Mouse (Mus musculus): ENCODE data around the gene Slc35f3. TPM values are rescaled to one million over a fixed set of nuclear protein-coding genes. Genes with fewer than 3 reads are reported as not detected.
"Not testable (repeated sequence)": the region's sequence is repeated elsewhere in the genome, so short reads cannot be mapped to it uniquely, and the experiment has no call there.

Gene Slc35f3
- polyA plus RNA-seq, 1 experiment from 2014 or later, result not detected

DNA sequence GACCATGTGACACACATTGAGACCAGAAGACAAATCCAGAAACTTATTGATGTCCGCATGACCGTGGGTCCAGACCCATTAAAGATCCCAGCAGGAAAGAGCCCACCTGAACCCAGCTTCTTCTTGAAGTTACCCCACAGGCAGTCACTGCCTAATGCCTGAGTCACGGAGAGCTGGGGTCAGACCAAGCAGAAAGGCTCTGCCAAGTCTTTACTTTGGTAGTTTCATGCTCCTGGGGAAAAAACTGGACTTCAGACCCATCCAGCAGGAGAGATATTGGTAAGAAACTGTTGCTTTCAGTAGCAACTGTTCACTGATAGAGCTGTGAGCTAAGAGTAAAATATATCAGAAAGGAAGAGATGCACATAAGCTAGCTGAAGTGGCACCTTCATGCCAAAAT lies 73.5 kb downstream of the Slc35f3 start:
- no peak overlapping the region for H3K27ac ChIP-seq
- WGBS (ENCODE audit: insufficient replicate concordance), result 62% methylated on average over 3 of the region's 3 CpGs
- no peaks in the 10 kb centered on the region for H3K36me3 ChIP-seq
- no peak overlapping the region for H3K4me2 ChIP-seq
- DNase-seq, result no peak
- no peak overlapping the region for H3K4me3 ChIP-seq (replicated peaks)
- no peaks in the 10 kb centered on the region for H3K27me3 ChIP-seq
- H3K9ac ChIP-seq, result no peak overlapping the region
- no peak for ATAC-seq (ENCODE audit: low read depth)
- H3K4me1 ChIP-seq (replicated peaks), result peaks cover 3% of the 10 kb centered on the region; the same call in 1 of the 2 replicates
- H3K9me3 ChIP-seq (replicated peaks), result no peaks in the 10 kb centered on the region

DNA sequence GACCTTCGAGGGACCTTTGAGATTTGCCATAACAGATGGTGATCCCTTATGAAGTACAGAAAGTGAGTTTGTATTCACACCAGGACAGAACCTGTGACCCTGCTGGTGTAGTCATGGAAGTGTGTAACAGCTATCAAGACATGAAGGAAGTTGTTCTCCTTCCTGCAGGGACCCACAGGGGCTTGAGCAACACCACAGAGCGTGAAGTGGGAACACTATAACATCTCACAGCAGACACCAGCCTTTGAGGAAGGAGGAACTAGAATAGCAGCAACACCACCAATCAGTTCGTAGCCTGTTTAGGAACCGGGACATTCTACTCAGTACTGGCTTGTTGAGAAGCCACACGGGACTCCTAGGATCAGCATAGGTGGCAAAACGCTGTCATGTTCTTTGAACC lies 81.2 kb downstream of the Slc35f3 start:
- Histone ChIP-seq H3K27ac (no peak overlapping the region), H3K4me3 (replicated peaks) (no peak overlapping the region), H3K27me3 (no peaks in the 10 kb centered on the region), H3K36me3 (no peaks in the 10 kb centered on the region), H3K4me2 (no peak overlapping the region), H3K4me1 (replicated peaks) (no peaks in the 10 kb centered on the region), H3K9ac (no peak overlapping the region), H3K9me3 (replicated peaks) (no peaks in the 10 kb centered on the region)
- ATAC-seq (ENCODE audit: low read depth), result no peak
- no peak for DNase-seq
- WGBS (ENCODE audit: insufficient replicate concordance), result 49% methylated on average over 6 of the region's 6 CpGs

DNA sequence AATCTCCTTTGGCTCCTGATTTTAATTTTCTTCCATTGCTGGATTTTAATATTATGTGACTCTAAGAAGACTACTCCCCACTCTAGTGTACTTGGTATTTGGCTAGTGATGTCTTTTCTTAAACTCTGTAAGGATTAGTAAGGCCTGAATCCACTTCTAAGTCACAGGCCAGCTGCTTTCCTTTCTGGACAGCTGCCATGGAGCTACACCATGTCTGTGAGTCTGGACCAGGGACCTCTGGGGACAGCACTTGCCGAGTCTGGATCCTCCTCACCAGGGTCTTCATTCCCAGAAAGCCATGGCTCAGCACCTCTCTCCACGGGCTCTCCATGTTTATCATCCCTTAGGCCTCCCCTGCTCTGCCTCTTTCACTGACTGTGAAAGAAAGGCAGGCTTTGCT lies 81.8 kb downstream of the Slc35f3 start:
- no peak overlapping the region for H3K4me3 ChIP-seq (replicated peaks)
- H3K9ac ChIP-seq, result no peak overlapping the region
- no peak overlapping the region for H3K4me2 ChIP-seq
- ATAC-seq (ENCODE audit: low read depth), result no peak
- H3K9me3 ChIP-seq (replicated peaks), result no peaks in the 10 kb centered on the region
- no peaks in the 10 kb centered on the region for H3K27me3 ChIP-seq
- no peak for DNase-seq
- H3K4me1 ChIP-seq (replicated peaks), result no peaks in the 10 kb centered on the region
- 20% methylated on average over 2 of the region's 2 CpGs for WGBS (ENCODE audit: insufficient replicate concordance)
- H3K27ac ChIP-seq, result no peak overlapping the region
- no peaks in the 10 kb centered on the region for H3K36me3 ChIP-seq

DNA sequence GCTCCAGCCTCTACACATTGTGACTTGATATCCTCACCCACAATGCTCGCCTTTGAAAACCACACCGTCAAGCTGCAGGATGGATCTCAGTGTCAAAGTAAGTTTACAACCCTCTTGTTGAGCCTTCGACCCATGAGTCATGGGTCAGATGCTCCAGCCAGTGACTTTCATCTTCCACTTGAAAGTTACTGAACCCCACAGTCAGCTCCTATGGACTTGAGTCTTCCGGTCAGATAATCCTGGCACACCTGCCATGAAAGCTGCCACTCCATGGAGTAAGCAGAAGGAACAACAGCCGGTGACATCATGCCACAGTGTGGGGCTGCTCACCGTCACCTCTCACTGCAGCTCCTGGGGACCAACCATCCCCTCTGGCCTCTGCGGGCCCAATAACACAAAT lies 82.9 kb downstream of the Slc35f3 start:
- no peaks in the 10 kb centered on the region for H3K4me1 ChIP-seq (replicated peaks)
- 70% methylated on average over 7 of the region's 7 CpGs for WGBS (ENCODE audit: insufficient replicate concordance)

DNA sequence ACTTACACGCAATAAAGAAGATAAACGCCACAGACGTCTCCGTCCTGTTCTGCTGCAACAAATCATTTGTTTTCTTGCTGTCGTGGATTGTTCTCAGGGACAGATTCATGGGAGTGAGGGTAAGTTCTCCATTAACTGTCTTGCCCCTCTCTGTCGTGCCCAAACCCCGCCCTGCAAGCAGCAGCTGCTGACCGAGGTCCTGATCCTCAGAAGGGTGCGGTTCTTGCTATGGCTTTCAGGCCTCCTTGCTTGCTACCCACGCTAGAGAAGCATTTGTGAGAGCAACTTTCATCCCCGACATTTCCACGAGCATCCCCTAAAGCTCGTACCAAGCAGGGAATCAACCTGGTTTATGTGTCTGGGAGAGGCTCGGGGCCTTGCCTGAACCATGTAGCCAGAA lies 83.9 kb downstream of the Slc35f3 start:
- Histone ChIP-seq H3K9ac (no peak overlapping the region), H3K27me3 (no peaks in the 10 kb centered on the region), H3K4me1 (replicated peaks) (no peaks in the 10 kb centered on the region), H3K27ac (no peak overlapping the region), H3K4me3 (replicated peaks) (no peak overlapping the region), H3K4me2 (no peak overlapping the region), H3K9me3 (replicated peaks) (no peaks in the 10 kb centered on the region), H3K36me3 (no peaks in the 10 kb centered on the region)
- 29% methylated on average over 14 of the region's 14 CpGs for WGBS (ENCODE audit: insufficient replicate concordance)
- no peak for DNase-seq
- no peak for ATAC-seq (ENCODE audit: low read depth)

More for the DNA sequence above, 82.9 kb downstream of the Slc35f3 start:
- Histone ChIP-seq H3K27ac (no peak overlapping the region), H3K9ac (no peak overlapping the region), H3K36me3 (no peaks in the 10 kb centered on the region), H3K27me3 (no peaks in the 10 kb centered on the region), H3K9me3 (replicated peaks) (no peaks in the 10 kb centered on the region), H3K4me2 (no peak overlapping the region), H3K4me3 (replicated peaks) (no peak overlapping the region)
- ATAC-seq (ENCODE audit: low read depth) (no peak), DNase-seq (no peak)

DNA sequence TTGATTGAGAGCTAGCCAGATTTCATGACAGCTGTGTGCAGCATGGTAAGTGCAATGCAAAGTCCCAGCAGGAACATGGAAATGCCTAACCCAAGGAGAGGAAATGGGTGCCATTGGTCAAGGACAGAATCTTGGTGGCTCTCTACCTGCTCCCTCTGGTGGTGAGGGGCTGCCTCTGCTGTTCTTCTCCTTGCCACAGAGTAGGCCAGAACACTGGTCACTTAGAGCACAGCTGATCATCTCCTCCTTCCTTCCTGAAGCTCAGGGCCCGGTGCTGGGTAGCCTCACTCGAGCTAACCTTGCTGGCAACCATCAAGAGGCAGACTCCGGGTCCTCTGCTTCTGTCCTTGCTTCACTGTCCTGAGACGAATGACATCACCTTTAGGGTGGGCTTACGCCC lies 84.4 kb downstream of the Slc35f3 start:
- H3K9ac ChIP-seq, result no peak overlapping the region
- DNase-seq (no peak), ATAC-seq (ENCODE audit: low read depth) (no peak)
- H3K4me2 ChIP-seq, result no peak overlapping the region
- 35% methylated on average over 5 of the region's 5 CpGs for WGBS (ENCODE audit: insufficient replicate concordance)
- H3K36me3 ChIP-seq, result no peaks in the 10 kb centered on the region
- no peak overlapping the region for H3K4me3 ChIP-seq (replicated peaks)
- H3K4me1 ChIP-seq (replicated peaks), result no peaks in the 10 kb centered on the region
- no peaks in the 10 kb centered on the region for H3K9me3 ChIP-seq (replicated peaks)
- H3K27me3 ChIP-seq, result no peaks in the 10 kb centered on the region
- H3K27ac ChIP-seq, result no peak overlapping the region

DNA sequence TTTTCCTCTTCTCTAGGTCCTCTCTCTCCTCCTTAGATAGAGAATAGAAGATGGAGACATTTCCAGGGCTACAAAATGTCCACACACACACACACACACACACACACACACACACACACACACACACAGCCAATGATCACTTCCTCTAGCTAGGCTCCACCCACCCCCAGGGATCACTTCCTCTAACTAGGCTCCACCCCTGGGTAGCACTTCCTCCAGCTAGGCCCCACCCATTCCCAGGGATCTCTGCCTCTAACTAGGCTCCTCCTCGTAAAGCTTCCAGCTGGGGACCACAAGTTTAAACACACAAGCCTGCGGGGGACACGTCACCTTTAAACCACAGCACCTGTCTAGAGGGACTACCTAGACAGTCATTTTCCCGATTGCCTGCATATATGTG lies 89.2 kb downstream of the Slc35f3 start:
- no peaks in the 10 kb centered on the region for H3K27me3 ChIP-seq
- no peak for DNase-seq
- no peak for ATAC-seq (ENCODE audit: low read depth)
- H3K4me2 ChIP-seq, result no peak overlapping the region
- no peak overlapping the region for H3K9ac ChIP-seq
- H3K36me3 ChIP-seq, result no peaks in the 10 kb centered on the region
- no peaks in the 10 kb centered on the region for H3K4me1 ChIP-seq (replicated peaks)
- no peak overlapping the region for H3K4me3 ChIP-seq (replicated peaks)
- H3K27ac ChIP-seq, result no peak overlapping the region
- H3K9me3 ChIP-seq (replicated peaks), result no peaks in the 10 kb centered on the region
- WGBS (ENCODE audit: insufficient replicate concordance), result 78% methylated on average over 4 of the region's 4 CpGs

DNA sequence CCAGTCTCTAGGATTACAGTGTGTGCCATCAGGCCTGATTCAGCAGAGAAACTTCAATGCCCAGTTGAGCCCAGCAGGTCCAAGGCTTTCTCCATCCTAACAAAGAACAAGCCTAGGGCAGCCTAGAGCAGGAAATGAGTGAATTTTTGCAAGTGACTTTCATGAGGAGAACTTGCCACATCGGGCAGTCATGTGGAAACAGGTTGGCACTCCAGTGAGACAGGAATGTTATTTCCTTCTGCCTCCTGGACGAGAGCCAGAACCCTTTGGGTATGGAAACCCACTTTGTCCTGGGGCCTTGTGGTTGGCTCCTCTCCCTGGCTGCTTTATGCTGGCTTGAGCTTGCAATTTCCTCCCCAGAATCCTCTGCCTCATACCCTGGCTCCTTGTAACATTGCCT lies 93.2 kb downstream of the Slc35f3 start:
- no peak overlapping the region for H3K4me2 ChIP-seq
- H3K4me1 ChIP-seq (replicated peaks), result no peaks in the 10 kb centered on the region
- no peaks in the 10 kb centered on the region for H3K9me3 ChIP-seq (replicated peaks)
- ATAC-seq (ENCODE audit: low read depth) (no peak), DNase-seq (no peak)
- H3K27me3 ChIP-seq, result no peaks in the 10 kb centered on the region
- H3K9ac ChIP-seq, result no peak overlapping the region
- no peak overlapping the region for H3K27ac ChIP-seq
- no peaks in the 10 kb centered on the region for H3K36me3 ChIP-seq
- 48% methylated on average over 2 of the region's 2 CpGs for WGBS (ENCODE audit: insufficient replicate concordance)
- H3K4me3 ChIP-seq (replicated peaks), result no peak overlapping the region

DNA sequence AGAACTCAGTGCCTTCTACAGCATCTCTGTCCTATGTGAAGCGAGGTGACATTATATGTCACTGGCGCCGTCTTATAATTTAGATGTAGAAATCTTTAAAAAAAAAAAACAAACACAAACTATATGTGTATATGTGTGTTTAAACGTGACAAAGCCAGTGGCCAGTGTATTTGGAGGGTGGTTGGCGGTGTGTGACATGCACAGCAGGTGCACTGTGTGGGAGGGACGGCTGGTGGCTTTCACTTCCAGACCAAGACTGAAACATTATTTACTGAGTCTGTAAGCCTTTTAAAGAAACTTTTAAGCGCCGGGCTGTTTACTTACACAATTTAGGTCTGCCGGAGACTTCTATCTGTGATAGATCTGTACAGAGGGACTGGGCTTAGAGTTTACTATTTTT lies 97.0 kb downstream of the Slc35f3 start:
- no peak overlapping the region for H3K27ac ChIP-seq
- WGBS (ENCODE audit: insufficient replicate concordance), result 66% methylated on average over 9 of the region's 9 CpGs
- no peak for ATAC-seq (ENCODE audit: low read depth)

DNA sequence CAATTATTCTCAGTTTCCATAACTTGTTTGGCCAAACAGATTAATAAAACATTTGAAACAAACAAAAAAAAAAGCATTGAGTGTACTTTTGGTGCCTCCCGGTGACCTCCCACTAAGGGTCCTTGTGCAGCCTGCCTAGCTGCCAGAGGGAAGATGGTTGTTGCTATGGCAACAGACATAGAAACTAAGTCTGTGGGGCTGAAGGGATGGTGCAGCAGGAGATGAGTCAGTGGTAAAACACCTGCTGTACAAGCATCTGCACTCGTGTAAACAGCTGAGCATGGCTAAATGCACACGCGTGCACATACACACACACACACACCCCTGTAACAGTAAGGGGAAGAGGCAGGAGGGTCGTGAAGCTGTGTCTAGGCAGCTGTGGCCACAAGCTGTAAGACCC lies 97.6 kb downstream of the Slc35f3 start:
- Histone ChIP-seq H3K9ac (no peak overlapping the region), H3K36me3 (no peaks in the 10 kb centered on the region), H3K4me3 (replicated peaks) (no peak overlapping the region), H3K27ac (no peak overlapping the region), H3K4me2 (no peak overlapping the region), H3K9me3 (replicated peaks) (no peaks in the 10 kb centered on the region), H3K27me3 (no peaks in the 10 kb centered on the region), H3K4me1 (replicated peaks) (no peaks in the 10 kb centered on the region)
- ATAC-seq (ENCODE audit: low read depth) (no peak), DNase-seq (no peak)
- 66% methylated on average over 5 of the region's 5 CpGs for WGBS (ENCODE audit: insufficient replicate concordance)

More for the DNA sequence above, 97.0 kb downstream of the Slc35f3 start:
- no peak overlapping the region for H3K9ac ChIP-seq
- no peaks in the 10 kb centered on the region for H3K9me3 ChIP-seq (replicated peaks)
- DNase-seq, result no peak
- no peaks in the 10 kb centered on the region for H3K27me3 ChIP-seq
- no peak overlapping the region for H3K4me3 ChIP-seq (replicated peaks)
- H3K4me1 ChIP-seq (replicated peaks), result no peaks in the 10 kb centered on the region
- no peaks in the 10 kb centered on the region for H3K36me3 ChIP-seq
- H3K4me2 ChIP-seq, result no peak overlapping the region

DNA sequence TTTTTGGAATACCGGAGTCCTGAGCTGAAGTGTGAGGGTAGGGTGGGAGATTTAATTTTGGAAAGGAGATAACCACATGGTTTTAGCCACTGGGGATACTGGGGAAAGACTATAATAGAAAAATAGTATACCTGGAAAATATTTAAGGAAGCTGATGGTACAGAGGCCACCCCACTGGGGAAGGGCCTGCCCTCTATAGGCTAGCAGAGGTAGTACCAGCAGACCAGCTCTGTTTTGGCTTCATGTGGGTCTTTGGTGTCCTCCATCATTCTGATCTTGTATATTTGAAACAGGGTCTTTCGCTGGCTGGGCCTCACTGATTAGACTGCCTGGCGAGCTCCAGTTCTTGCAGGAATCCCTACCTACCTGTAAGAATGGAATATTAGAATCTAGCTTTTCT lies 100.0 kb downstream of the Slc35f3 start:
- Histone ChIP-seq H3K9me3 (replicated peaks) (no peaks in the 10 kb centered on the region), H3K27ac (no peak overlapping the region), H3K27me3 (no peaks in the 10 kb centered on the region), H3K9ac (no peak overlapping the region), H3K4me1 (replicated peaks) (no peaks in the 10 kb centered on the region), H3K4me2 (no peak overlapping the region), H3K4me3 (replicated peaks) (no peak overlapping the region), H3K36me3 (no peaks in the 10 kb centered on the region)
- 61% methylated on average over 3 of the region's 3 CpGs for WGBS (ENCODE audit: insufficient replicate concordance)
- ATAC-seq (ENCODE audit: low read depth), result no peak
- DNase-seq, result no peak

DNA sequence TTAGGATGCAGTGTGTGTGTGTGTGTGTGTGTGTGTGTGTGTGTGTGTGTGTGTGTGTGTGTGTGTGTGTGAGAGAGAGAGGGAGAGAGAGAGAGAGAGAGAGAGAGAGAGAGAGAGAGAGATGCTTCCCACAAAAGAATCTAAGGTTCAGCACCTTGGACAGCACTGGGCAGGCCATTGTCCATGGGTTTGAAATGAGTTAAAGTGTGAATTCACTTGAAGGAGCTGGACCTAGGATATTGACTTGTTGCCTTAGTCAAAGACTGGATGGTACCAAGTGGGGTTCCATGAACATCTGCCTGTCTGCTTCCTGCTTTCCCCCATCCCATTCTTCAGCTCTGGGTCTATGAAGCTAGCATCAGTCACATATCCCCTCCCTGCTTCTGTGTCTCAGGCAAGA lies 106.2 kb downstream of the Slc35f3 start:
- not testable (repeated sequence) for H3K4me1 ChIP-seq (replicated peaks); H3K27ac ChIP-seq; H3K4me2 ChIP-seq; H3K9ac ChIP-seq; H3K36me3 ChIP-seq; H3K9me3 ChIP-seq (replicated peaks); DNase-seq; H3K4me3 ChIP-seq (replicated peaks); ATAC-seq (ENCODE audit: low read depth); H3K27me3 ChIP-seq

DNA sequence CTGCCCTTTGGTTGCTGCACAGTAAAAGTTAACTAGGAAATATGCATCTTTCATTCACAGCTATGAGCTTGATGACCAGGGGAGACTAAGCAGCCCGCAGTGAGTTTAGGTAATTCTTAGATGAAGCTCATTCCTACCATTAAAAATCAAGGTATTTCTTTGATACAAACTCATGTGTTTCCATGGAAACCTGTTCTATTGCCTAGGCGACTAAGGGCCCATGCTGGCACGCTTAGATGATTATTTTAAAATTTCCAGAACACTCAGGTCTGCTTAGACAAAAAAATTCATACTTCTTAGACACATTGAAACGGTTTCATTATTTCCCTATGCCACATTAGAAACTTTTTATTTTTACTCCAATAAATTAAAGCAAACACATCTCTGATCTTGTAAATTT lies 106.7 kb downstream of the Slc35f3 start:
- DNase-seq, result no peak
- Histone ChIP-seq H3K9ac (no peak overlapping the region), H3K36me3 (no peaks in the 10 kb centered on the region), H3K27me3 (no peaks in the 10 kb centered on the region), H3K9me3 (replicated peaks) (no peaks in the 10 kb centered on the region), H3K4me3 (replicated peaks) (no peak overlapping the region), H3K4me2 (no peak overlapping the region), H3K27ac (no peak overlapping the region), H3K4me1 (replicated peaks) (no peaks in the 10 kb centered on the region)
- 52% methylated on average over 4 of the region's 4 CpGs for WGBS (ENCODE audit: insufficient replicate concordance)
- no peak for ATAC-seq (ENCODE audit: low read depth)
